Mouse (Mus musculus): Measurements from ENCODE around the gene Gm19684. TPM values are rescaled to one million over a fixed set of nuclear protein-coding genes. Genes with fewer than 3 reads are reported as not detected.
"Not testable (repeated sequence)": the region's sequence is repeated elsewhere in the genome, so short reads cannot be mapped to it uniquely, and the experiment has no call there.

Gm19684 gene
- total RNA-seq (2014; rRNA removed) (not detected in 2 replicates), polyA plus RNA-seq (2015; fragmentation: Nextera tagmentation; extraction: Ambion mirVana) (not detected in 2 replicates)

DNA sequence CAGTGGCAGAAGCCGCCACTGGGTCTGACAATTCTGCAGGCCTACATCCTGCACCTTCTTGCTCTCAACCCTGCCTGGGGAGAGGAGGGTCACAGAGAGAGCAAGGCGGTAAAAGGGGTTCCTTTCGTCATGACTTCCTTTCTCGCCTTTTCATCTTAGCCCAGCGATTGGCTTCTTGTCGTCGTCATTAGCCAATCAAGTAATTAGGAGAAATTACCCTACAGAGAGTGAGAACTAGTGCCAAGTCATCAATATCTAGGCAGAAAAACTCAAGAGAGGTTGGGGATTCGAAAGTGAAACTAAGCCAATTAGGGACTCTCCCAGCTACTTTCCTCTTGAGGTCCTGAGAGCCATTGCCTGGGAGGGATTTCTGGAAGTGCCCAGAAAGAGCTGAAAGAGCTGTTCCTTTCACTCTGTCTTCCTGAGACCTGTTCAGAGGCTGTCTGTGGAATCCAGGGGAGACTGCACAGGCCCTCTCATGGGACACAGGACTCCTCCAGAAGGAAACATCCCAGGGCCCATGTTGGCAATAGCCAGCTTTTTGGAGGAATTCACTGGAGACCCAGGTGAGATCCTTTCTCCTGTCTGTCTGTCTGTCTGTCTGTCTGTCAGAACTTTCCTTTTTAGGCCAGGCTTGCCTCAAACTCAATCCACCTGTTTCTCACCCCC, at the start of gene Gm19684:
Gene Gm19684 (plus strand): TSS at position 327 of the 669 bp plus-strand sequence.
- not testable (repeated sequence) for H3K27me3 ChIP-seq (ENCODE audit: insufficient read depth, low read length); H3K36me3 ChIP-seq (ENCODE audit: insufficient read depth, low read length); H3K27ac ChIP-seq (ENCODE audit: low read depth, low read length); H3K4me2 ChIP-seq (ENCODE audit: low read depth, low read length, poor library complexity, severe bottlenecking); H3K4me1 ChIP-seq (ENCODE audit: insufficient read depth, low read length); H3K9me3 ChIP-seq (ENCODE audit: low read length); H3K4me3 ChIP-seq (ENCODE audit: low read depth, low read length); H3K9ac ChIP-seq (replicated peaks; ENCODE audit: low read length, poor library complexity, severe bottlenecking)
- WGBS: 13% methylated on average over 8 of the region's 8 CpGs
- peak; percentile 53; the same call in 1 of the 2 replicates for ATAC-seq (ENCODE audit: low FRiP score)
- DNase-seq (ENCODE audit: low spot score): peak; percentile 69

DNA sequence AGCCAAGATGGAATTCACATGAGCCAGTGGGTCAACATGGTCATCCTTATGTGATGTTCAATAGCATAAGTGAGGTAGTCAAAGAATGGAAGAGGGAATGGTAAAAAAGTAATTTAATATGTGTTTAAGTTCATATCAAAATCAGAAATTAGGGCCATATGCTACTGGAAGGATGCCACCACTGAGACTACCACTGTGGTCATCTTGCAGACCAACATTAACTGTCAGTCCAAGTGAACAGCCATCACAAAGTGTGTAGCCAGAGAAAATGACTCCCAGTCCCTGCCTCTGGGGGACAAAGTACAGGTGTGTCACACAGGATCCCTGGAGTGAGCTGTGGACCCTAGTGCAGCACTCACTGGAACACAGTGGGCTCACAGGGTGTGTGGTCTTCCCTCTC, 39.6 kb upstream of the Gm19684 start:
- not testable (repeated sequence) for H3K9ac ChIP-seq (replicated peaks; ENCODE audit: low read length, poor library complexity, severe bottlenecking); H3K4me2 ChIP-seq (ENCODE audit: low read depth, low read length, poor library complexity, severe bottlenecking); H3K27ac ChIP-seq (ENCODE audit: low read depth, low read length); ATAC-seq (ENCODE audit: low FRiP score); H3K4me1 ChIP-seq (ENCODE audit: insufficient read depth, low read length); H3K9me3 ChIP-seq (ENCODE audit: low read length); DNase-seq (ENCODE audit: low spot score); H3K27me3 ChIP-seq (ENCODE audit: insufficient read depth, low read length); H3K4me3 ChIP-seq (ENCODE audit: low read depth, low read length); H3K36me3 ChIP-seq (ENCODE audit: insufficient read depth, low read length)

DNA sequence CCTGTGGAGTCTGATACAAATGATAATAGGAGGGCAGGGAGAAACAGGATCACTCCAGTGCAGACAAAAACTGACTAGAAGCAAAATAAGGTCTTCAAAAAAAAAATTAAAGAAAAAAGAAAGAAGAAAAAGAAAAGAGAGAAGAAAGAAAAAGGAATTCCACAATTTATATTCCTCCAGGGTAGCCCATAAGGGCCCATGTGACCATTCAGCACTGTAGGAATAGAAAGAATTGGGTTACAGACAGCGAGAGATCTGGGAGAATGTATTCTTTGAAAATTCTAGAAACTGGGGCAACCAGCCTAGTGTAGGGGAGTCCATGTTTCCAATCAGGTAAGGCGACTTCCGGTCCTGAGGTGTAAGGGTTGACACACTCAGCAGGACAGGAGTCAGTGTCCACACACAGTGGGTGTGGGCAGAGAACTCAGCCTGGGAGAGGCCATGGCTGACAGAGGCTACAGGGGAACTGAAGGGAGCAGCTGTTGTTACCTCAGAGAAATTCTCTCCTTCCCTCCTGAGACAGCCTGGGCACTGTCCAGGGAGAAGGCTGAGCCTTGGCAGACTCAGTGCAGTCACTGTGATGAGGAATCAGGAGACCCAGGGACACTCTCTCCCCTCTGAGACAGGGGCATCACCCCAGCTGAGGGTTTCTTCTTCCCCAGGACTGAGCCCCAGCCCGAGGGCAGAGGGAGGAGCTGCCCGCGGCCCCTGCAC, 38.8 kb upstream of the Gm19684 start:
- DNase-seq (ENCODE audit: low spot score); H3K27me3 ChIP-seq (ENCODE audit: insufficient read depth, low read length); H3K27ac ChIP-seq (ENCODE audit: low read depth, low read length); H3K9ac ChIP-seq (replicated peaks; ENCODE audit: low read length, poor library complexity, severe bottlenecking); H3K4me1 ChIP-seq (ENCODE audit: insufficient read depth, low read length); H3K9me3 ChIP-seq (ENCODE audit: low read length); H3K36me3 ChIP-seq (ENCODE audit: insufficient read depth, low read length): not testable (repeated sequence)
- 52% methylated on average over 3 of the region's 6 CpGs for WGBS
- peak; percentile 33 for ATAC-seq (ENCODE audit: low FRiP score)
- Histone ChIP-seq H3K4me3 (ENCODE audit: low read depth, low read length) (peak overlapping the region; percentile 50), H3K4me2 (ENCODE audit: low read depth, low read length, poor library complexity, severe bottlenecking) (peak overlapping the region; percentile 90; the same call in 1 of the 2 replicates)

DNA sequence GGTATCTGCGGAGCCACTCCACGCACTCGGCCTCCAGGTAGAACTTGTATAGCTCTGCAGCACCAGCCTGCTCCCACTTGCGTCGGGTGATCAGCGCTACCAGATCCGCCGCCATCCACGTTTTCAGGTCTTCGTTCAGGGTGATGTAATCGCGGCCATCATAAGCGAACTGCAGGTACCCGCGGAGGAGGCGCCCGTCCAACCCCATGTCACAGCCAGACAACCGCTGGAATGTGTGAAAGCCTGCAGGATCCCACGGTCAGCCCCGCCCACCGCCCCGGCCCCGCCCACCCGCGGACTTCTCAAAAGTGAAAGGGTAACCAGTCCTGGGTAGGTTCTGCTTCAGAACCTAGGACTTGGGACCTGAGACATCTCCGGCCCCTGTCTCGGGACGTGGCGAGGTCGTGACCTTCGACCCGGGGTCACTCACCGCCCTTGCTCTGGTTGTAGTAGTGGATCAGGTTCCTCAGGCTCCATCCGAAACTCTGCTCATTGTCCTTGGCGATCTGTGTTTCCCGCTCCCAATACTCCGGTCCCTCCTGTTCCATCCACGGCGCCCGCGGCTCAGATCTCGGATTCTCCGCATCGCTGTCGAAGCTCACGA, 38.1 kb upstream of the Gm19684 start:
- Histone ChIP-seq H3K9ac (replicated peaks; ENCODE audit: low read length, poor library complexity, severe bottlenecking) (peak overlapping the region; percentile 61), H3K27ac (ENCODE audit: low read depth, low read length) (no peak overlapping the region), H3K9me3 (ENCODE audit: low read length) (no peaks in the 10 kb centered on the region), H3K36me3 (ENCODE audit: insufficient read depth, low read length) (no peaks in the 10 kb centered on the region), H3K4me3 (ENCODE audit: low read depth, low read length) (peak overlapping the region; percentile 50), H3K4me2 (ENCODE audit: low read depth, low read length, poor library complexity, severe bottlenecking) (peak overlapping the region; percentile 90), H3K27me3 (ENCODE audit: insufficient read depth, low read length) (peaks cover 2% of the 10 kb centered on the region; the same call in 1 of the 2 replicates), H3K4me1 (ENCODE audit: insufficient read depth, low read length) (no peaks in the 10 kb centered on the region)
- DNase-seq (ENCODE audit: low spot score): peak; percentile 31
- WGBS: under 1% methylated on average over 46 of the region's 46 CpGs
- ATAC-seq (ENCODE audit: low FRiP score): peak; percentile 76
- no peak for TF ChIP-seq CTCF (IDR thresholded peaks at IDR 0.05)

DNA sequence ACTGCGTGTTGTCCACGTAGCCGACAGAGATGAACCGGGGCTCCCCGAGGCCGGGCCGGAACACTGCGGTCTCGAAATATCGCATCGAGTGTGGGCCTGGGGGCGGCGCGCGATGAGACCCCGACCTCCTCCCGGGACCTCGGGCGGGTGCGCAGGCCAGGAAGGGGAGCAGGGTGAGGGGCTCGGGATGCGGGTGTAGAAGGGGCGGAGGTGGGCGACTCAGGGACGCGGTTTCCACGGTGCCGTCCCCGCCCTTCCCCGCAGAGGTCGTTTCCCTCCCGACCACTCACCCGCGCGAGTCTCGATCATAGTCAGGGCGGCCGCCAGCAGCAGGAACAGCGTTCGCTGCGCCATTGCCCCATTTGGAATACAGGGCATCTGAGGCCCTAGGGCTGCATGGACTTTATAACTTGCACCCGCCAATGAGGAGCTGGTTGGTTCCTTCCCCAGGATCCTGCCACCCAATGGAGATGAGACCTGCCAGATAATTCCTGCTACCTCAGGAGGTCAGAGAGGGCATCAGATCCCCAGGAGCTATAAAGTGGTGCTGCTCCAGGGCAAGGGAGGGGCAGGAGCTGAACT, 37.5 kb upstream of the Gm19684 start:
- Histone ChIP-seq H3K4me1 (ENCODE audit: insufficient read depth, low read length) (no peaks in the 10 kb centered on the region), H3K4me3 (ENCODE audit: low read depth, low read length) (peak overlapping the region; percentile 50), H3K4me2 (ENCODE audit: low read depth, low read length, poor library complexity, severe bottlenecking) (peak overlapping the region; percentile 90), H3K36me3 (ENCODE audit: insufficient read depth, low read length) (no peaks in the 10 kb centered on the region), H3K9ac (replicated peaks; ENCODE audit: low read length, poor library complexity, severe bottlenecking) (peak overlapping the region; percentile 61), H3K9me3 (ENCODE audit: low read length) (no peaks in the 10 kb centered on the region), H3K27ac (ENCODE audit: low read depth, low read length) (no peak overlapping the region), H3K27me3 (ENCODE audit: insufficient read depth, low read length) (peaks cover 2% of the 10 kb centered on the region; the same call in 1 of the 2 replicates)
- peak; percentile 2 for DNase-seq (ENCODE audit: low spot score)
- 1% methylated on average over 41 of the region's 42 CpGs for WGBS
- TF ChIP-seq CTCF (IDR thresholded peaks at IDR 0.05): no peak
- ATAC-seq (ENCODE audit: low FRiP score): peak; percentile 67

DNA sequence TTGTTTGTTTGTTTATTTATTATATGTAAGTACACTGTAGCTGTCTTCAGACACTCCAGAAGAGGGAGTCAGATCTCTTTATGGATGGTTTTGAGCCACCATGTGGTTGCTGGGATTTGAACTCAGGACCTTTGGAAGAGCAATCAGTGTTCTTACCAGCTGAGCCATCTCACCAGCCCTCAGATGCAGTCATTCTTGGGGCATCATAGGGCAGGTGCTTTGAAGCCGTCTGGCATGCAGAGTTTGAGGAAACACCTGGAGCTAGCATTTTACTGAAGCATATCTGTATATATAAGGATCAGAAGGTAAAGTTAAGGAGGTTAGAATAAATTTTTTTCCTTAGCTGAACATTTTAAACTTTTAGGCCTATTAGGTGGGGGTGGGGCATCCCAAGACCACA, 35.5 kb upstream of the Gm19684 start:
- H3K4me2 ChIP-seq (ENCODE audit: low read depth, low read length, poor library complexity, severe bottlenecking); DNase-seq (ENCODE audit: low spot score); H3K4me1 ChIP-seq (ENCODE audit: insufficient read depth, low read length); H3K4me3 ChIP-seq (ENCODE audit: low read depth, low read length); H3K27ac ChIP-seq (ENCODE audit: low read depth, low read length); H3K9ac ChIP-seq (replicated peaks; ENCODE audit: low read length, poor library complexity, severe bottlenecking); ATAC-seq (ENCODE audit: low FRiP score); H3K27me3 ChIP-seq (ENCODE audit: insufficient read depth, low read length); H3K36me3 ChIP-seq (ENCODE audit: insufficient read depth, low read length); H3K9me3 ChIP-seq (ENCODE audit: low read length): not testable (repeated sequence)
- WGBS: 60% methylated on average over 1 of the region's 1 CpGs

DNA sequence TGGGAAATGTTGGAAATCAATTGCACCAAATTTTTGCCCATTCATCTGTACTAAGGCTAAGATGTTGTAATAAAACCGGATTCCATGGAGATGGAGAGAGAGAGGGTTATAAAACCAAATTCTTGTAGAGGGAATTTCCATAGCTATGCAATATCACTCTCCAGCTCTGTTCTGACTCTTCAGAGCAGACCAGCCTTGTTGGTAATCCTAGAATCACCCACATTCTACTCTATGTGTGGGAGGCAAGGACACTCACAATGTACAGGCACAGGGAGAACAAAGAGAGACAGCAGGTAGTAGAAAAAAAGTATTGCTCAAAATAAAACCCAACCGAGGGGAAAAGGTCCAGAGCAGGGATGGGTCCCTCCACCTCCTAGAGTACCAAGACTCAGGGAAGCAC, 29.5 kb upstream of the Gm19684 start:
- not testable (repeated sequence) for H3K4me1 ChIP-seq (ENCODE audit: insufficient read depth, low read length); H3K27me3 ChIP-seq (ENCODE audit: insufficient read depth, low read length); H3K4me2 ChIP-seq (ENCODE audit: low read depth, low read length, poor library complexity, severe bottlenecking); DNase-seq (ENCODE audit: low spot score); H3K9me3 ChIP-seq (ENCODE audit: low read length); ATAC-seq (ENCODE audit: low FRiP score); H3K9ac ChIP-seq (replicated peaks; ENCODE audit: low read length, poor library complexity, severe bottlenecking); H3K36me3 ChIP-seq (ENCODE audit: insufficient read depth, low read length); H3K27ac ChIP-seq (ENCODE audit: low read depth, low read length); H3K4me3 ChIP-seq (ENCODE audit: low read depth, low read length)
- WGBS: no CpG with 5 or more reads among the region's 2 CpGs

DNA sequence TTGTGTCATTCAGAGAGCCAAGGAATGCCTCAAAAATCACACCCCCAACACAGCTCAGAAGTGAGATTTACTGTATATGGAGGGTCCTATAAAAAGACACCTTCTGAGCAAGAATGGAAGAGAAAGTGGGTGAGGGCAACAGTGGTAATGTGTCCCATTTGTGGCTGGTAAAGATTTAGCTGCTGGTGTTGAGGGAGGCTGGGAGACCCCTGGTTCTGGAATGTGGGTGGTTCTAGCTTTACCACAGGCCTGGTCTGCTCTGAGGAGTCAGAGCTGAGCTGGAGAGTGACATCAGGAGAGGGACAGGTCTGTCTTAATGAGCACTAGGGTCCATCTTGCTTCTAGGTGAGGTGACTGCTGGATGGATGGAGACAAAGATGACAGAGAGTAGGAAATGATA, 29.0 kb upstream of the Gm19684 start:
- not testable (repeated sequence) for H3K27ac ChIP-seq (ENCODE audit: low read depth, low read length); H3K4me2 ChIP-seq (ENCODE audit: low read depth, low read length, poor library complexity, severe bottlenecking); DNase-seq (ENCODE audit: low spot score); H3K27me3 ChIP-seq (ENCODE audit: insufficient read depth, low read length); ATAC-seq (ENCODE audit: low FRiP score); H3K4me3 ChIP-seq (ENCODE audit: low read depth, low read length); H3K4me1 ChIP-seq (ENCODE audit: insufficient read depth, low read length); H3K36me3 ChIP-seq (ENCODE audit: insufficient read depth, low read length); H3K9me3 ChIP-seq (ENCODE audit: low read length); H3K9ac ChIP-seq (replicated peaks; ENCODE audit: low read length, poor library complexity, severe bottlenecking)
